Mouse (Mus musculus) midbrain, embryonic 13.5 days (tissue): ENCODE measurements at regions not wholly inside any gene's neighbourhood (a gene's known extent, or its start where the extent isn't known, plus 50 kb on each side); places are given as distances from the start of the nearest gene placed in this dataset.

Experiments
- ATAC-seq: fragments of 200-750 bp; cut with Nextera tagmentation; 2 replicates; pipeline ENCODE4 v1.8.0; 2017; ENCODE audit warnings: mild to moderate bottlenecking, moderate TSS enrichment, moderate library complexity
- H3K27ac ChIP-seq: fragments of 300-500 bp; sonication (generic); 2 replicates; pipeline ENCODE4 v1.5.1; 2015; ENCODE audit warnings: inconsistent platforms, mild to moderate bottlenecking, moderate library complexity
- H3K27me3 ChIP-seq: fragments of 300-500 bp; sonication (generic); 2 replicates; pipeline ENCODE4 v1.6.1; 2015; ENCODE audit warnings: mild to moderate bottlenecking, inconsistent platforms
- H3K36me3 ChIP-seq: fragments of 300-500 bp; sonication (generic); 2 replicates; pipeline ENCODE4 v1.6.1; 2015; ENCODE audit warnings: mild to moderate bottlenecking, inconsistent platforms
- H3K4me1 ChIP-seq: fragments of 300-500 bp; sonication (generic); replicated peaks from 2 replicates; pipeline ENCODE4 v1.6.1; 2015; ENCODE audit warnings: inconsistent platforms
- H3K4me2 ChIP-seq: fragments of 300-500 bp; sonication (generic); replicated peaks from 2 replicates; pipeline ENCODE4 v1.6.1; 2015; ENCODE audit warnings: moderate library complexity, mild to moderate bottlenecking, inconsistent platforms
- H3K4me3 ChIP-seq: fragments of 300-500 bp; sonication (generic); replicated peaks from 2 replicates; pipeline ENCODE4 v1.5.1; 2015; ENCODE audit warnings: mild to moderate bottlenecking, inconsistent platforms
- H3K9ac ChIP-seq: fragments of 300-500 bp; sonication (generic); replicated peaks from 2 replicates; pipeline ENCODE4 v1.6.1; 2015; ENCODE audit warnings: mild to moderate bottlenecking, inconsistent platforms
- H3K9me3 ChIP-seq: fragments of 300-500 bp; sonication (generic); 2 replicates; pipeline ENCODE4 v1.6.1; 2016; ENCODE audit warnings: mild to moderate bottlenecking, inconsistent platforms
- WGBS: fragments of 180-500 bp; shearing (Covaris S2); methylation state at CpG from one replicate; pipeline ENCODE4 v1.1.7; 2015; 5-methylcytosine and 5-hydroxymethylcytosine counted together

GRCm38 (mm10) chr9:122437464-122437863, 86.1 kb downstream of the Abhd5 start:
- WGBS: 81% methylated on average over 4 of the region's 4 CpGs
- Histone ChIP-seq H3K9ac (no peak overlapping the region), H3K9me3 (no peaks in the 10 kb centered on the region), H3K27me3 (no peaks in the 10 kb centered on the region), H3K36me3 (no peaks in the 10 kb centered on the region), H3K27ac (no peak overlapping the region), H3K4me2 (no peak overlapping the region), H3K4me1 (no peaks in the 10 kb centered on the region), H3K4me3 (no peak overlapping the region)
- ATAC-seq: no peak

- Histone ChIP-seq H3K9me3 (no peaks in the 10 kb centered on the region), H3K4me3 (no peak overlapping the region), H3K9ac (no peak overlapping the region), H3K36me3 (no peaks in the 10 kb centered on the region), H3K4me1 (no peaks in the 10 kb centered on the region), H3K27me3 (no peaks in the 10 kb centered on the region), H3K4me2 (no peak overlapping the region), H3K27ac (no peak overlapping the region)
- no peak for ATAC-seq
- WGBS: 77% methylated on average over 5 of the region's 5 CpGs
Observed at GRCm38 (mm10) chr9:122446387-122447105, 95.1 kb downstream of the Abhd5 start.

GRCm38 (mm10) chr9:122447568-122447967, 96.2 kb downstream of the Abhd5 start:
- no peak overlapping the region for H3K4me3 ChIP-seq
- H3K27me3 ChIP-seq: no peaks in the 10 kb centered on the region
- no peak overlapping the region for H3K4me2 ChIP-seq
- H3K27ac ChIP-seq: no peak overlapping the region
- no peak for ATAC-seq
- no peaks in the 10 kb centered on the region for H3K36me3 ChIP-seq
- no peak overlapping the region for H3K9ac ChIP-seq
- H3K4me1 ChIP-seq: no peaks in the 10 kb centered on the region
- WGBS: 90% methylated on average over 7 of the region's 7 CpGs
- no peaks in the 10 kb centered on the region for H3K9me3 ChIP-seq

- Histone ChIP-seq H3K9me3 (no peaks in the 10 kb centered on the region), H3K36me3 (no peaks in the 10 kb centered on the region), H3K27ac (no peak overlapping the region), H3K9ac (no peak overlapping the region), H3K4me1 (no peaks in the 10 kb centered on the region), H3K4me3 (no peak overlapping the region), H3K27me3 (no peaks in the 10 kb centered on the region), H3K4me2 (no peak overlapping the region)
- 57% methylated on average over 4 of the region's 4 CpGs for WGBS
- no peak for ATAC-seq
Observed at GRCm38 (mm10) chr9:122448342-122448741, 96.9 kb downstream of the Abhd5 start.

- Histone ChIP-seq H3K4me3 (no peak overlapping the region), H3K27me3 (no peaks in the 10 kb centered on the region), H3K9me3 (no peaks in the 10 kb centered on the region), H3K27ac (no peak overlapping the region), H3K36me3 (no peaks in the 10 kb centered on the region), H3K4me1 (no peaks in the 10 kb centered on the region), H3K9ac (no peak overlapping the region), H3K4me2 (no peak overlapping the region)
- WGBS: 70% methylated on average over 5 of the region's 5 CpGs
- ATAC-seq: no peak
Observed at GRCm38 (mm10) chr9:122450524-122450923, 99.1 kb downstream of the Abhd5 start.

- H3K27me3 ChIP-seq: no peaks in the 10 kb centered on the region
- H3K4me1 ChIP-seq: no peaks in the 10 kb centered on the region
- no peaks in the 10 kb centered on the region for H3K36me3 ChIP-seq
- H3K4me3 ChIP-seq: no peak overlapping the region
- H3K27ac ChIP-seq: no peak overlapping the region
- no peak for ATAC-seq
- no peak overlapping the region for H3K4me2 ChIP-seq
- no peaks in the 10 kb centered on the region for H3K9me3 ChIP-seq
- WGBS: 77% methylated on average over 8 of the region's 8 CpGs
- H3K9ac ChIP-seq: no peak overlapping the region
Observed at GRCm38 (mm10) chr9:122455301-122455700, 103.9 kb downstream of the Abhd5 start.

- Histone ChIP-seq H3K4me1 (no peaks in the 10 kb centered on the region), H3K9ac (no peak overlapping the region), H3K27me3 (no peaks in the 10 kb centered on the region), H3K27ac (no peak overlapping the region), H3K4me2 (no peak overlapping the region), H3K36me3 (no peaks in the 10 kb centered on the region), H3K9me3 (no peaks in the 10 kb centered on the region), H3K4me3 (no peak overlapping the region)
- ATAC-seq: no peak
- 77% methylated on average over 6 of the region's 6 CpGs for WGBS
Observed at GRCm38 (mm10) chr9:122455779-122456178, 104.4 kb downstream of the Abhd5 start.

- WGBS: 87% methylated on average over 6 of the region's 6 CpGs
- H3K36me3 ChIP-seq: no peaks in the 10 kb centered on the region
- no peaks in the 10 kb centered on the region for H3K4me1 ChIP-seq
- H3K9me3 ChIP-seq: no peaks in the 10 kb centered on the region
- no peak overlapping the region for H3K4me2 ChIP-seq
- H3K27me3 ChIP-seq: no peaks in the 10 kb centered on the region
- H3K4me3 ChIP-seq: no peak overlapping the region
- H3K9ac ChIP-seq: no peak overlapping the region
- H3K27ac ChIP-seq: no peak overlapping the region
- no peak for ATAC-seq
Observed at GRCm38 (mm10) chr9:122459491-122459890, 108.1 kb downstream of the Abhd5 start.

- Histone ChIP-seq H3K4me2 (no peak overlapping the region), H3K9me3 (no peaks in the 10 kb centered on the region), H3K27ac (no peak overlapping the region), H3K36me3 (no peaks in the 10 kb centered on the region), H3K27me3 (no peaks in the 10 kb centered on the region), H3K4me3 (no peak overlapping the region), H3K4me1 (no peaks in the 10 kb centered on the region), H3K9ac (no peak overlapping the region)
- 98% methylated on average over 2 of the region's 2 CpGs for WGBS
- no peak for ATAC-seq
Observed at GRCm38 (mm10) chr9:122471539-122471938, 120.1 kb downstream of the Abhd5 start.

GRCm38 (mm10) chr9:122476356-122476755, 124.9 kb downstream of the Abhd5 start:
- WGBS: 60% methylated on average over 3 of the region's 3 CpGs
- Histone ChIP-seq H3K4me3 (no peak overlapping the region), H3K27ac (no peak overlapping the region), H3K9ac (no peak overlapping the region), H3K4me2 (no peak overlapping the region), H3K36me3 (no peaks in the 10 kb centered on the region), H3K27me3 (no peaks in the 10 kb centered on the region), H3K9me3 (no peaks in the 10 kb centered on the region), H3K4me1 (no peaks in the 10 kb centered on the region)
- ATAC-seq: no peak

GRCm38 (mm10) chr9:122487001-122487400, 135.6 kb downstream of the Abhd5 start:
- Histone ChIP-seq H3K9ac (no peak overlapping the region), H3K4me2 (no peak overlapping the region), H3K4me3 (no peak overlapping the region), H3K36me3 (no peaks in the 10 kb centered on the region), H3K4me1 (no peaks in the 10 kb centered on the region), H3K9me3 (no peaks in the 10 kb centered on the region), H3K27me3 (no peaks in the 10 kb centered on the region), H3K27ac (no peak overlapping the region)
- 92% methylated on average over 5 of the region's 5 CpGs for WGBS
- no peak for ATAC-seq

GRCm38 (mm10) chr9:122494691-122495090, 143.3 kb downstream of the Abhd5 start:
- Histone ChIP-seq H3K4me3 (no peak overlapping the region), H3K36me3 (no peaks in the 10 kb centered on the region), H3K27ac (no peak overlapping the region), H3K9me3 (no peaks in the 10 kb centered on the region), H3K9ac (no peak overlapping the region), H3K27me3 (no peaks in the 10 kb centered on the region), H3K4me2 (no peak overlapping the region), H3K4me1 (no peaks in the 10 kb centered on the region)
- no peak for ATAC-seq
- WGBS: 83% methylated on average over 9 of the region's 9 CpGs

GRCm38 (mm10) chr9:122496482-122496985, 145.1 kb downstream of the Abhd5 start:
- ATAC-seq: no peak
- WGBS: 84% methylated on average over 2 of the region's 2 CpGs

More at GRCm38 (mm10) chr9:122496482-122496985, 145.1 kb downstream of the Abhd5 start:
- H3K9ac ChIP-seq: no peak overlapping the region
- H3K27ac ChIP-seq: no peak overlapping the region
- no peak overlapping the region for H3K4me2 ChIP-seq
- H3K4me3 ChIP-seq: no peak overlapping the region
- H3K4me1 ChIP-seq: peaks cover 8% of the 10 kb centered on the region; the same call in 1 of the 2 replicates
- H3K27me3 ChIP-seq: no peaks in the 10 kb centered on the region
- no peaks in the 10 kb centered on the region for H3K36me3 ChIP-seq
- H3K9me3 ChIP-seq: no peaks in the 10 kb centered on the region
